Mouse (Mus musculus) heart, embryonic 14.5 days (tissue): ENCODE data around the gene Il15. TPM values are rescaled to one million over a fixed set of nuclear protein-coding genes. Genes with fewer than 3 reads are reported as not detected.

Experiments
- ATAC-seq: fragments of 200-750 bp; cut with Nextera tagmentation; 2 replicates; pipeline ENCODE4 v1.8.0; 2017; ENCODE audit warnings: low read depth, moderate TSS enrichment; ENCODE audit not compliant: insufficient number of reproducible peaks, insufficient read depth, low FRiP score
- H3K27ac ChIP-seq, 2 experiments: fragments of 200-500 bp in 1 of 2; fragments of 300-500 bp in 1 of 2; sonication (generic) in 1 of 2; replicated peaks in 1 of 2; 2 replicates each; pipeline ENCODE4 v1.5.1; 2012 to 2014; ENCODE audit warnings: low read depth in 2 of 2, low read length in 2 of 2, control low read depth in 1 of 2, mild to moderate bottlenecking in 1 of 2, mixed read lengths in 1 of 2; ENCODE audit not compliant: control insufficient read depth in 1 of 2, insufficient read depth in 1 of 2
- H3K27me3 ChIP-seq: fragments of 300-500 bp; sonication (generic); 2 replicates; pipeline ENCODE4 v1.6.1; 2014; ENCODE audit warnings: mild to moderate bottlenecking, low read length, control low read depth; ENCODE audit not compliant: control insufficient read depth, insufficient read depth
- H3K36me3 ChIP-seq: fragments of 300-500 bp; sonication (generic); 2 replicates; pipeline ENCODE4 v1.6.1; 2014; ENCODE audit warnings: mild to moderate bottlenecking, control low read depth, low read length, mixed read lengths; ENCODE audit not compliant: control insufficient read depth, insufficient read depth
- H3K4me1 ChIP-seq, 2 experiments: fragments of 200-500 bp in 1 of 2; fragments of 300-500 bp in 1 of 2; sonication (generic) in 1 of 2; 2 replicates each; pipeline ENCODE4 v1.6.1; 2012 to 2014; ENCODE audit warnings: low read length in 2 of 2, control low read depth in 1 of 2, mixed read lengths in 1 of 2; ENCODE audit not compliant: control insufficient read depth in 2 of 2, insufficient read depth in 2 of 2
- H3K4me2 ChIP-seq: fragments of 300-500 bp; sonication (generic); 2 replicates; pipeline ENCODE4 v1.6.1; 2014; ENCODE audit warnings: mild to moderate bottlenecking, low read length
- H3K4me3 ChIP-seq, 2 experiments: fragments of 200-500 bp in 1 of 2; fragments of 300-500 bp in 1 of 2; sonication (generic) in 1 of 2; 2 replicates each; pipeline ENCODE4 v1.5.1; 2012 to 2014; ENCODE audit warnings: low read length in 2 of 2, mild to moderate bottlenecking in 2 of 2, control low read depth in 1 of 2, low read depth in 1 of 2, moderate library complexity in 1 of 2; ENCODE audit not compliant: control insufficient read depth in 1 of 2, insufficient read depth in 1 of 2
- H3K9ac ChIP-seq: fragments of 300-500 bp; sonication (generic); 2 replicates; pipeline ENCODE4 v1.6.1; 2014; ENCODE audit warnings: mild to moderate bottlenecking, low read length
- H3K9me3 ChIP-seq: fragments of 300-500 bp; sonication (generic); 2 replicates; pipeline ENCODE4 v1.6.1; 2016; ENCODE audit warnings: low read length, control low read depth; ENCODE audit not compliant: control insufficient read depth
- WGBS: fragments of 180-500 bp; shearing (Covaris S2); extraction: QIAGEN DNeasy Blood & Tissue Kit; methylation state at CpG from one replicate; pipeline ENCODE4 v1.1.7; 2014; 5-methylcytosine and 5-hydroxymethylcytosine counted together
- polyA plus RNA-seq: library from polyadenylated mRNA; unstranded; fragments of >200 nt; fragmentation: Nextera tagmentation; extraction: Ambion mirVana; gene quantifications from 2 replicates; pipeline ENCODE4 v1.2.1, GENCODE M21; 2014

Il15 gene
- polyA plus RNA-seq, 1 experiment from 2014 or later, result 26.8 TPM

DNA sequence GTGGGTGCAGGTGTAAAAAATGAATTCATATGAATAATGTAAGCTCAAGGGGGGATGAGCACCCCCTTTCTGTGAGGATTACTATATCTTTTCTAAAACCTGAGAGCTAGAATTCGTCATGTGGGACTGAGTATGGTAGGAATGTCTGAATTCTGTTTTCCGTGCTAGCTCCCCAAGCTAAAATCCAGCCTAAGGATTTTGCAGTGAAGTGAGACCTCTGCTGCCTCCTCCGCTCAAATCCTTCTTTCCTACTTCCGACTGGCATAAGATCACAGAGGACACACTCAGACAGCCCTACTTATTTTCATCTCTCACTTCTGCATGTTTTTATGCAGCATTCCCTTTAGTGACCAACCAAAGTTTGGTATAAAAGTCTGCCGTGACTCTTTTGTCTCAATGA, 121.0 kb downstream of the Il15 start:
- no peak overlapping the region for H3K4me3 ChIP-seq
- no peaks in the 10 kb centered on the region for H3K4me1 ChIP-seq
- no peaks in the 10 kb centered on the region for H3K36me3 ChIP-seq
- H3K9me3 ChIP-seq, result no peaks in the 10 kb centered on the region
- ATAC-seq, result no peak
- H3K27me3 ChIP-seq, result no peaks in the 10 kb centered on the region
- WGBS, result 72% methylated on average over 5 of the region's 5 CpGs
- H3K9ac ChIP-seq, result no peak overlapping the region
- H3K4me2 ChIP-seq, result no peak overlapping the region
- no peak overlapping the region for H3K27ac ChIP-seq
